Mouse (Mus musculus): ENCODE data around the gene Wnk2.

DNA sequence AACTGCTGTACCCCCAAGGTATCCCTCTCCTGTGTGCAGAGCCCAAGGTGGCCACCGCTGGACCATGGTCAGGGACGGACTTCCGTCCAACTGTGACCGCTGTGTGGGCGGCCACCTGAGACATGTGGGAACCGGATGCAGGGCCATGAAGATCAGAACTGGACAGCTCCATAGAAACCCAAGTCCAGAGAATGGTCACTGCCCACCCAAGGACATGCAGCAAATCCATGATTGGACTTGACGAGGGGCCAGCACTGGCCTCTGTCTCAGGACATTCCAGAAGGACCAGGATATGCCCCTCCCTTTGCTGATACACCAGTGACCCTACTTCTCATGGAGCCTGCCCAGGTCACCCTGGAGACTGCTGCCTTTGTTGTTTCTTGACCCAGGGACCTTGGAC lies 47.8 kb upstream of the Wnk2 start:
- TF ChIP-seq CTCF (IDR thresholded peaks at IDR 0.05; ENCODE audit: low read depth) (no peak), EP300 (optimal IDR thresholded peaks at IDR 0.05) (no peak)

Data from stomach, postnatal 0 days (tissue).